Mouse (Mus musculus): ENCODE results near the gene Il6st. TPM values are rescaled to one million over a fixed set of nuclear protein-coding genes. Genes with fewer than 3 reads are reported as not detected.
A peak's percentile ranks its signal among the peaks of the same experiment; 100 is the strongest.

Il6st gene
- total and polyA plus RNA-seq, 2 experiments from 2014 or later = 20.2 to 37.4 TPM

- H3K27ac ChIP-seq = no peak overlapping the region
- no peaks in the 10 kb centered on the region for H3K4me1 ChIP-seq (ENCODE audit: insufficient read depth, low read length)
- no peaks in the 10 kb centered on the region for H3K9me3 ChIP-seq (ENCODE audit: low read length)
- H3K36me3 ChIP-seq (ENCODE audit: insufficient read depth, low read length) = no peaks in the 10 kb centered on the region
- H3K4me3 ChIP-seq (ENCODE audit: low read length) = no peak overlapping the region
- no peak for DNase-seq (ENCODE audit: low spot score)
- no peak overlapping the region for H3K9ac ChIP-seq (replicated peaks; ENCODE audit: low read length)
- no peak overlapping the region for H3K4me2 ChIP-seq (ENCODE audit: low read depth, low read length)
- no peaks in the 10 kb centered on the region for H3K27me3 ChIP-seq (ENCODE audit: insufficient read depth, low read length)
- WGBS = 63% methylated on average over 1 of the region's 1 CpGs
- ATAC-seq = no peak
- TF ChIP-seq CTCF (IDR thresholded peaks at IDR 0.05; ENCODE audit: low read depth) = no peak
Observed at GRCm38 (mm10) chr13:112514546-112514945, 50.7 kb downstream of the Il6st start.

GRCm38 (mm10) chr13:112522261-112522660, 58.4 kb downstream of the Il6st start:
- Histone ChIP-seq H3K27ac (no peak overlapping the region), H3K4me1 (ENCODE audit: insufficient read depth, low read length) (no peaks in the 10 kb centered on the region), H3K27me3 (ENCODE audit: insufficient read depth, low read length) (no peaks in the 10 kb centered on the region), H3K36me3 (ENCODE audit: insufficient read depth, low read length) (no peaks in the 10 kb centered on the region), H3K4me3 (ENCODE audit: low read length) (no peak overlapping the region), H3K9ac (replicated peaks; ENCODE audit: low read length) (no peak overlapping the region), H3K9me3 (ENCODE audit: low read length) (no peaks in the 10 kb centered on the region), H3K4me2 (ENCODE audit: low read depth, low read length) (no peak overlapping the region)
- 63% methylated on average over 6 of the region's 6 CpGs for WGBS
- no peak for TF ChIP-seq CTCF (IDR thresholded peaks at IDR 0.05; ENCODE audit: low read depth)
- DNase-seq (ENCODE audit: low spot score) = no peak
- no peak for ATAC-seq

GRCm38 (mm10) chr13:112522896-112523295, 59.0 kb downstream of the Il6st start:
- ATAC-seq (no peak), DNase-seq (ENCODE audit: low spot score) (no peak)
- Histone ChIP-seq H3K4me3 (ENCODE audit: low read length) (no peak overlapping the region), H3K4me1 (ENCODE audit: insufficient read depth, low read length) (no peaks in the 10 kb centered on the region), H3K9ac (replicated peaks; ENCODE audit: low read length) (no peak overlapping the region), H3K36me3 (ENCODE audit: insufficient read depth, low read length) (no peaks in the 10 kb centered on the region), H3K9me3 (ENCODE audit: low read length) (no peaks in the 10 kb centered on the region), H3K27ac (no peak overlapping the region), H3K27me3 (ENCODE audit: insufficient read depth, low read length) (no peaks in the 10 kb centered on the region), H3K4me2 (ENCODE audit: low read depth, low read length) (no peak overlapping the region)
- WGBS = 84% methylated on average over 3 of the region's 3 CpGs
- no peak for TF ChIP-seq CTCF (IDR thresholded peaks at IDR 0.05; ENCODE audit: low read depth)

- 85% methylated on average over 10 of the region's 10 CpGs for WGBS
- no peak for DNase-seq (ENCODE audit: low spot score)
- Histone ChIP-seq H3K27ac (no peak overlapping the region), H3K9me3 (ENCODE audit: low read length) (no peaks in the 10 kb centered on the region), H3K4me2 (ENCODE audit: low read depth, low read length) (no peak overlapping the region), H3K4me3 (ENCODE audit: low read length) (no peak overlapping the region), H3K4me1 (ENCODE audit: insufficient read depth, low read length) (no peaks in the 10 kb centered on the region), H3K27me3 (ENCODE audit: insufficient read depth, low read length) (no peaks in the 10 kb centered on the region), H3K9ac (replicated peaks; ENCODE audit: low read length) (no peak overlapping the region), H3K36me3 (ENCODE audit: insufficient read depth, low read length) (no peaks in the 10 kb centered on the region)
- no peak for TF ChIP-seq CTCF (IDR thresholded peaks at IDR 0.05; ENCODE audit: low read depth)
- ATAC-seq = no peak
Observed at GRCm38 (mm10) chr13:112523346-112523970, 59.6 kb downstream of the Il6st start.

- H3K4me1 ChIP-seq (ENCODE audit: insufficient read depth, low read length) = no peaks in the 10 kb centered on the region
Observed at GRCm38 (mm10) chr13:112527186-112527585, 63.3 kb downstream of the Il6st start.

GRCm38 (mm10) chr13:112529893-112530292, 66.0 kb downstream of the Il6st start:
- no peaks in the 10 kb centered on the region for H3K9me3 ChIP-seq (ENCODE audit: low read length)
- H3K4me1 ChIP-seq (ENCODE audit: insufficient read depth, low read length) = no peaks in the 10 kb centered on the region
- no peak overlapping the region for H3K4me3 ChIP-seq (ENCODE audit: low read length)
- peak; percentile 70 for ATAC-seq
- no peak overlapping the region for H3K4me2 ChIP-seq (ENCODE audit: low read depth, low read length)
- 33% methylated on average over 3 of the region's 3 CpGs for WGBS
- no peaks in the 10 kb centered on the region for H3K36me3 ChIP-seq (ENCODE audit: insufficient read depth, low read length)
- H3K27me3 ChIP-seq (ENCODE audit: insufficient read depth, low read length) = no peaks in the 10 kb centered on the region
- H3K27ac ChIP-seq = no peak overlapping the region
- peak; percentile 92 for TF ChIP-seq CTCF (IDR thresholded peaks at IDR 0.05; ENCODE audit: low read depth)
- no peak overlapping the region for H3K9ac ChIP-seq (replicated peaks; ENCODE audit: low read length)
- DNase-seq (ENCODE audit: low spot score) = peak; percentile 86

More at GRCm38 (mm10) chr13:112527186-112527585, 63.3 kb downstream of the Il6st start:
- no peak for TF ChIP-seq CTCF (IDR thresholded peaks at IDR 0.05; ENCODE audit: low read depth)
- Histone ChIP-seq H3K27ac (no peak overlapping the region), H3K9me3 (ENCODE audit: low read length) (no peaks in the 10 kb centered on the region), H3K9ac (replicated peaks; ENCODE audit: low read length) (no peak overlapping the region), H3K4me3 (ENCODE audit: low read length) (no peak overlapping the region), H3K27me3 (ENCODE audit: insufficient read depth, low read length) (no peaks in the 10 kb centered on the region), H3K4me2 (ENCODE audit: low read depth, low read length) (no peak overlapping the region), H3K36me3 (ENCODE audit: insufficient read depth, low read length) (no peaks in the 10 kb centered on the region)
- no peak for DNase-seq (ENCODE audit: low spot score)
- ATAC-seq = no peak
- WGBS = 22% methylated on average over 1 of the region's 1 CpGs

- H3K9me3 ChIP-seq (ENCODE audit: low read length) = no peaks in the 10 kb centered on the region
- ATAC-seq (no peak), DNase-seq (ENCODE audit: low spot score) (no peak)
- no peak overlapping the region for H3K27ac ChIP-seq
- H3K36me3 ChIP-seq (ENCODE audit: insufficient read depth, low read length) = no peaks in the 10 kb centered on the region
- TF ChIP-seq CTCF (IDR thresholded peaks at IDR 0.05; ENCODE audit: low read depth) = no peak
- no peaks in the 10 kb centered on the region for H3K4me1 ChIP-seq (ENCODE audit: insufficient read depth, low read length)
- H3K9ac ChIP-seq (replicated peaks; ENCODE audit: low read length) = no peak overlapping the region
- H3K4me2 ChIP-seq (ENCODE audit: low read depth, low read length) = no peak overlapping the region
- no peaks in the 10 kb centered on the region for H3K27me3 ChIP-seq (ENCODE audit: insufficient read depth, low read length)
- no peak overlapping the region for H3K4me3 ChIP-seq (ENCODE audit: low read length)
- WGBS = 86% methylated on average over 6 of the region's 6 CpGs
Observed at GRCm38 (mm10) chr13:112532235-112532634, 68.4 kb downstream of the Il6st start.
